Mouse (Mus musculus) left cerebral cortex, adult 11 months (tissue): Measurements from ENCODE around the gene Rbbp4.

Experiments
- DNase-seq: peaks from one replicate; pipeline ENCODE4 v3.0.0; 2022; ENCODE audit warnings: low spot score

The Rbbp4 gene

GRCm38 (mm10) chr4:129292831-129293230 lies 42.3 kb downstream of the Rbbp4 start:
- DNase-seq, result no peak

DNA sequence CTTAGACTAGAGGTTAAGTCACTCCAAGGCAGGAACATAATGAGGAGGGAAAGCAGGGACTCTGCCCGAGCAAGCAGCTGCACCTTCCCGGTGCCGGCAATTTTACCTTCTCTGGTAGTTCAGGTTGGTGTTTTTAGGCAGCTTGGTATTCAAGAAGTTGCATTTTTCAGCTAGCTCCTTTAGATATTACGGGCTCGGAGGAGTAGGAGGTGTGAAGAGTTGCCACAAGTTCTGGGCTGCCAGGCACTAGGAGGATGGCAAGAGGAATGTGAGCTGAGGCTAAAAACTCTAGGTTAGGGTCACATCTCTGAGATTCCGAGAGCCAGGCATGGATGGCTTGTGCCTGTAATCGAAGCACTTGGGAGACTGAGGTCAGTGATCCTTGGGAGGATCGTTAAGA lies 45.5 kb downstream of the Rbbp4 start:
- no peak for DNase-seq

- DNase-seq, result no peak
Observed at GRCm38 (mm10) chr4:129288067-129288466, 47.1 kb downstream of the Rbbp4 start.

GRCm38 (mm10) chr4:129287472-129287981 lies 47.6 kb downstream of the Rbbp4 start, which contains the start of gene Sync:
Gene Sync (plus strand): TSS chr4:129287617.
- DNase-seq, result no peak

DNA sequence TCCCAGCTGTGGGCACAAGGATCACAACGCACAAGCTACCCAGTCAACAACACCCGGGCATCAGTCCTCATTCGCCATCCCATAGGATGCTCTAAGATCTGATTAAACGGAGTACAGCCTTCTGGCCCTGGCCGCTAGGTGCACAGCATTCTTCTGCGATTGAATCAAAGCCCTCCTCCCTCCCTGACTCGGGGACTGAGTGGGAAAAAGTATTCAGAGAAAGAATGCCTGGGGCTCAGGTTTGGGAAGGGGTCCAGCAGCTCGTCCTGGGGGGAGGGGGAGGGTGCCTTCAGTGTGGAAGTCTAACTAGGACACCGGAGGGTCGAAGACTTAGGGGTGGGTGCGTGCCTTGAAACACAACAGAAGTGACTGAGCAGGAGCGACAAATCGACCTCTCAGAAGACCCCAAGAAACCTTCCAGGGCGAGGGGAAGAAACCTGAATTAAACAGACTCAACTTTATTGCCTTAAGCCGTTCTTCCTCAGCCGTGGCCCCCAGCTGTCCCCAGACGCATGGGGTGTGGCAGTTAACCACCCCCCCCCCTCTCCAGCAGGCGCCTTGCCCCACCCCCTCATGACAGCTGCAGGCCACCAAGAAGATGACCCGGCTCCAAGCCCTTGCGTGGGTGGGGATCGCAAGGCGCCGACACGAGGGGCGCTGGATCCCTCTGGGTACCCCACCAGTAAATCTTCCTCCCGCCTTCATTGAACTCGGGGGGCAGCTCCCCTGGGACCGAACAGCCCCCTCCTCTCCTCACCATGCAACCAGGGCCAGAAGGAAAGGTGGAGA lies 48.3 kb downstream of the Rbbp4 start:
- DNase-seq, result no peak

DNA sequence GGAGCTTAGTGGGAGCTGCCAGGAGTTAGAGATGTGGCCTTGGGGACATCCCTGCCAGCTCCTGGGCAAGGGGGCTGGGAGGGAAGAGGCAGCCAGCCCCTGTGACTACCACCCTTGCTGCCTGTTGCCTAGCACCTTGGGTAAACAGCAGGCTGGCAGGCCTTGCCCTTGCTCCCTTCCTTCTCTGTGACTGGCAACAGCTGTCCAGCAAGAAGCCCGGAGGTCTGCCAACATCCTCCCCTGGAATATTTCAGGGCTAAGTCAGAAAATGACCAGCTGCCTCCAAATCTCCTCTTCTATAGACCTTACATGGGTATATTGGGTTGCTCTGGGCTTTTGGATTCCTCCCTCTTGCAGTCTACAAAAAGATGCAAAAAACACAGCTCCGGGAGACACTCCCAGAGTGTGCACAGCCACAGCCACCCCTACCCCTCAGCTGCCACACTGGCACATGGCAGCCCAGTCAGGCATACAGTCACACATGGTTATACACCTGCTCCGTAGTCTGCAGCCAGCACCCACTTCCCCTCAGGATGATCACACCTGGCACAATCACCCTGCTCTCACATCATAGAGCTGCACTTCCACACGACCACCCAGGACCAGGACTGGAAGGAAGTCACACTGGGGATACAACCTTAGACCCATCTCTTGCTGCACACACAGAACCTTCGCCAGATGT lies 49.0 kb downstream of the Rbbp4 start:
- no peak for DNase-seq

DNA sequence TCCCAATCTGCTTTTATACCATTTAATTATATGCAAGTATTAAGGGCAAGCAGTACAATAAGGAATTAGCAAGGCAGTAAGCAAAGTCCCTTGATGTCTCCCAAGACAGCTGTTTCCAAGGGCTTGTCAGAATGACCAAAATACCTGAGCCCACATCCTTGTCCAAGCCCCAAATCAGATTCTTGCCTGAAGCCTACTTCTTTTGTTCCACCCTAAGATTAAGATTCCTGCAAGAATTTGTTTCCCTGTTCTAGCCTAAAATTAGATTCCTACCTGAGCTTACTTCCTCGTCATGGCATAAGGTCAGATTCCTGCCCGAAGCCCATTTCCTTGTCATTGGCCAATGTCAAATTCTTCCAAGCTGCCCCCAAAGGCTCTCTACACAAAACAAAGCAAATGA lies 50.5 kb downstream of the Rbbp4 start:
- no peak for DNase-seq

GRCm38 (mm10) chr4:129283226-129283625 lies 51.9 kb downstream of the Rbbp4 start:
- no peak for DNase-seq

- no peak for DNase-seq
Observed at GRCm38 (mm10) chr4:129282786-129283185, 52.4 kb downstream of the Rbbp4 start.

DNA sequence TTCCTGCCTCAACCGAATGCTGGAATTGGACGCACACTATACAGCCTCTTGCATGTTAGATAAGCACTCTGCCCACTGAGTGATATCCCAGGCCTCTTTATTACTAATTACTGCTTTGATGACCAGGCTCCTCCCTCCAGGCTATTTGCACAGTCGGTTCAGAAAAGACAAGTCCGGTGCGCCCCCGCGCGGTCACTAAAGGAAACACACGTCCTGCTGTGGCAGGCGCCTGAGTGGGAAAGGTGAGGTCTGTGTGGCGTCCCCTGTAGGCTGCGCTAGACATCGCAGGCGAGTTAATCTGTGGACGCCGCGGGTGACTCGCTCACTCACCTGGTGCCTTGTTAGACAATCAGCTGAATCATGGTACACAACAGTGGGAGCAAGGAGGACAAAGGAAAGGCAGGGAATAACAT lies 58.7 kb downstream of the Rbbp4 start:
- DNase-seq, result peak; percentile 89

DNA sequence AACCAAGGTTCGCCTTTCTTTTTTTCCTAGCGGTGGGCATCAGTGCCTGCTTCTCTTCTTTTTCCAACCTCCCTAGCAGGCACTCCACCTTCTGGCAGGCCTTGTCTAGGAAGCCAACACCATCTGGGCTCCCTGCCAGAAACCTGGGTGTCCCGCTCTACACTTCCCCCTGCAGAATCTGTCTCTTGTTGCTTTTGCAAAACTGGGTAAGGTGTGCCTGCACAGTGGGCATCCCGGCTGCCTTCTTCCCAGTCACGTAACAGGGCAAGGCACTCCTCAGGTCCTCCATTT lies 62.5 kb downstream of the Rbbp4 start:
- DNase-seq, result no peak

GRCm38 (mm10) chr4:129271991-129272755 lies 63.0 kb downstream of the Rbbp4 start:
- DNase-seq, result no peak

GRCm38 (mm10) chr4:129268698-129269097 lies 66.5 kb downstream of the Rbbp4 start:
- DNase-seq, result no peak

GRCm38 (mm10) chr4:129266821-129267220 lies 68.3 kb downstream of the Rbbp4 start:
- DNase-seq, result no peak

DNA sequence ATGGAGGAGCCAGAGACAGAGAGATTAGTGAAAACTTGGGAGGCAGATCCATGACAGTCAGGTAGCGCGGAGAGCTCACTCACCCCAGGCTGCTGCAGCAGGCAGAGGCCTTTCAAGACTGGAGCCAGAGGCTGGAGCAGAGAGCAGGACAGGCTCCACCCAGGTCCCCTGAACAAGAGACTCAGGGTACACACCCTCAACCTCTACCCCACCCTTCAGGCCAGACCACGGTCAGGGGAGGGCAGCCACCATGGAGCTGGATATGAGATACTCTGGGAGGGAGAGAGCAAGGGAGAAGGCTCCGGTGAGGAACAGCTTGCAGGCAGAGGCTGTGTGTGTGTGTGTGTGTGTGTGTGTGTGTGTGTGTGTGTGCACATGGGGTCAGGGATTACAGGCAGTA lies 69.0 kb downstream of the Rbbp4 start:
- no peak for DNase-seq

DNA sequence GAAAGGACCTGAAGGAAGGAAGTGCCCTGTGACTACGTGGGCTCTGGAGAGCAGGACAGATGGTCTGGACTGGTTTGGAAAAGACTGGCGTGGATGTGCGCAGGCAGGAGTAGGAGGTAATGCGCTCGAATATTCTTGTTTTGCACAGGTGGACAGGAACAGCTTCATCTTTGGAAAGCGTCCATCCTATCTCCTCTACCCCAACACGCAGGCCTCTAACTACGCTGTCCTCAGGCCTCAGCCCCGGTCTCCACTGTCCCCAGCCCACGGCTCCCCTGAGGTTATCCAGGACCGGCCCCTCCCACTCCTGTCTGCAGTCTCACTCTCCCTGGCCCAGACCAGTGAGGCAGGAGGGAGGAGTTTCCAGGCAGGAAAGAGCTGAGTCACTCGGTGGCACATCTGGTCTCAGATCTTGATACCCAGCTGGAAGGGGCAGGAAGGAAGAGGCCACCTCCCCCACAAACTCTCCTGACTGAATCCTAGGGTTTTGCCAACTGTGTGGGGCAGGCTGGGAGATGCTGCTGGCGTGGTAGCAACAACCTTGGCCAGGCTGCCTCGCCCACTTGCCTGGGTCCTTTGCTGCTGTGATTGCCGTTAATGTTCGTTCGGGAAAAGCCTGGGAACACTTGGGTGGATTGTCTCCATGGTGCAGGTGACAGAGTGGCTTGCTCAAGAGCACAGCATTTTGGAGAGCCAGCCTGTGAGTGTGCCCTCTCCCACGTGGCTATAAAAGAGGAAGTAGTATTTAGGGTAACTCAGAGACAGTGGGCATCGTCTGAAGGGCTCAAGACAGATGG lies 71.7 kb downstream of the Rbbp4 start:
- DNase-seq, result peak; percentile 40

- no peak for DNase-seq
Observed at GRCm38 (mm10) chr4:129261196-129261595, 74.0 kb downstream of the Rbbp4 start, which contains the start of gene C77080. Gene C77080 (minus strand): TSS chr4:129261404.

- DNase-seq, result no peak
Observed at GRCm38 (mm10) chr4:129260678-129261077, 74.5 kb downstream of the Rbbp4 start.

GRCm38 (mm10) chr4:129259101-129259500 lies 76.1 kb downstream of the Rbbp4 start:
- DNase-seq, result no peak
